Mouse (Mus musculus): ENCODE data around the gene Glod4. TPM values are rescaled to one million over a fixed set of nuclear protein-coding genes. Genes with fewer than 3 reads are reported as not detected.
A peak's percentile ranks its signal among the peaks of the same experiment; 100 is the strongest.

Gene Glod4
- polyA plus RNA-seq, 3 experiments from 2014 or later = 83.0 to 101 (median 84.6) TPM

GRCm38 (mm10) chr11:76201761-76202674 lies 41.5 kb downstream of the Glod4 start:
- peak; percentile 74 for ATAC-seq

- ATAC-seq = no peak
Measured at GRCm38 (mm10) chr11:76196977-76197469, 46.5 kb downstream of the Glod4 start.

GRCm38 (mm10) chr11:76196275-76196976 lies 47.1 kb downstream of the Glod4 start:
- ATAC-seq = no peak

GRCm38 (mm10) chr11:76186908-76187307 lies 56.6 kb downstream of the Glod4 start:
- ATAC-seq = no peak

GRCm38 (mm10) chr11:76183745-76184144 lies 59.8 kb downstream of the Glod4 start:
- ATAC-seq = no peak

- ATAC-seq = no peak
Measured at GRCm38 (mm10) chr11:76180146-76180540, 63.4 kb downstream of the Glod4 start.

- ATAC-seq = peak; percentile 91
Measured at GRCm38 (mm10) chr11:76179495-76180145, 63.9 kb downstream of the Glod4 start, which contains the start of the genes Vps53 and Fam57a. Vps53 (minus strand) TSS chr11:76179647. Fam57a (plus strand) TSS chr11:76179671.

GRCm38 (mm10) chr11:76178726-76179494 lies 64.6 kb downstream of the Glod4 start:
- ATAC-seq = peak; percentile 59

GRCm38 (mm10) chr11:76170207-76170606 lies 73.3 kb downstream of the Glod4 start:
- ATAC-seq = no peak

- ATAC-seq = no peak
Measured at GRCm38 (mm10) chr11:76168976-76169375, 74.5 kb downstream of the Glod4 start.

GRCm38 (mm10) chr11:76167079-76167765 lies 76.3 kb downstream of the Glod4 start:
- ATAC-seq = no peak

GRCm38 (mm10) chr11:76166657-76167056 lies 76.9 kb downstream of the Glod4 start:
- ATAC-seq = no peak

GRCm38 (mm10) chr11:76160251-76160650 lies 83.3 kb downstream of the Glod4 start:
- no peak for ATAC-seq

GRCm38 (mm10) chr11:76158375-76158774 lies 85.2 kb downstream of the Glod4 start:
- ATAC-seq = no peak

GRCm38 (mm10) chr11:76154861-76155260 lies 88.7 kb downstream of the Glod4 start:
- ATAC-seq = no peak

GRCm38 (mm10) chr11:76154200-76154599 lies 89.3 kb downstream of the Glod4 start:
- no peak for ATAC-seq

- ATAC-seq = no peak
Measured at GRCm38 (mm10) chr11:76153236-76153951, 90.1 kb downstream of the Glod4 start.

GRCm38 (mm10) chr11:76150980-76151379 lies 92.5 kb downstream of the Glod4 start:
- ATAC-seq = no peak

GRCm38 (mm10) chr11:76148055-76149008 lies 95.2 kb downstream of the Glod4 start:
- ATAC-seq = no peak

Data from inflammation-experienced regulatory T-cells, adult 6 months (primary cell).